Mouse (Mus musculus) spleen, adult 2 months (tissue): Measurements from ENCODE around the gene Ddx49. TPM values are rescaled to one million over a fixed set of nuclear protein-coding genes. Genes with fewer than 3 reads are reported as not detected.

Source experiments
- DNase-seq, 2 experiments: peaks; one replicate each; pipeline versions ENCODE4 v3.0.0 to v3.0.0-alpha.2; 2012 to 2021; ENCODE audit warnings: low spot score in 2 of 2, low read depth in 1 of 2
- H3K27ac ChIP-seq: fragments of 200-500 bp; 2 replicates; pipeline ENCODE4 v1.5.1; 2012; ENCODE audit warnings: low read length, inconsistent platforms; ENCODE audit not compliant: insufficient read depth
- H3K27me3 ChIP-seq: fragments of 200-500 bp; 2 replicates; pipeline ENCODE4 v1.6.1; 2012; ENCODE audit warnings: mild to moderate bottlenecking, moderate library complexity, low read length, inconsistent platforms; ENCODE audit not compliant: control insufficient read depth, insufficient read depth
- H3K36me3 ChIP-seq: fragments of 200-500 bp; 2 replicates; pipeline ENCODE4 v1.6.1; 2012; ENCODE audit warnings: mild to moderate bottlenecking, low read length, inconsistent platforms; ENCODE audit not compliant: control insufficient read depth, insufficient read depth
- H3K4me1 ChIP-seq: fragments of 200-500 bp; 2 replicates; pipeline ENCODE4 v1.6.1; 2011; ENCODE audit warnings: inconsistent platforms; ENCODE audit not compliant: control insufficient read depth, insufficient read depth, insufficient read length
- H3K4me3 ChIP-seq: fragments of 200-500 bp; 2 replicates; pipeline ENCODE4 v1.5.1; 2011; ENCODE audit warnings: mild to moderate bottlenecking, inconsistent platforms; ENCODE audit not compliant: insufficient read depth, insufficient read length; ENCODE audit errors: extremely low read depth
- CTCF ChIP-seq: fragments of 200-500 bp; IDR thresholded peaks from 2 replicates; pipeline ENCODE4 v1.5.1; 2011; ENCODE audit warnings: mild to moderate bottlenecking, inconsistent platforms; ENCODE audit not compliant: insufficient read depth, insufficient read length, insufficient replicate concordance; ENCODE audit errors: extremely low read depth
- WGBS: fragments of 180-500 bp; shearing (Covaris S2); methylation state at CpG from one replicate; pipeline ENCODE4 v1.1.7; 2018; 5-methylcytosine and 5-hydroxymethylcytosine counted together
- polyA plus RNA-seq: library from polyadenylated mRNA; depleted of rRNA; stranded (reverse); fragments of >200 nt; gene quantifications from 2 replicates; pipeline ENCODE4 v1.2.3, GENCODE M21; 2012; rRNA removed

The Ddx49 gene
- polyA plus RNA-seq, 1 experiment, result 37.4 TPM

- no peaks in the 10 kb centered on the region for H3K27me3 ChIP-seq
- no peaks in the 10 kb centered on the region for H3K4me1 ChIP-seq
- DNase-seq, result no peak
- no peak for TF ChIP-seq CTCF
- peaks cover 33% of the 10 kb centered on the region for H3K36me3 ChIP-seq
- H3K4me3 ChIP-seq, result no peak overlapping the region
- no peak overlapping the region for H3K27ac ChIP-seq
- 94% methylated on average over 6 of the region's 6 CpGs for WGBS
Observed at GRCm38 (mm10) chr8:70246622-70247021, 55.7 kb downstream of the Ddx49 start.

Other genes starting within 250 kb of the Ddx49 start
- gene Tm6sf2, start 229.6 kb downstream of the Ddx49 start, polyA plus RNA-seq, result 2.0 and 2.3 TPM in 2 replicates
- gene Hapln4, start 219.0 kb downstream of the Ddx49 start, polyA plus RNA-seq, result 0.28 and 0.36 TPM in 2 replicates
- 0.04 and 0.09 TPM in 2 replicates for gene Ncan, start 181.6 kb downstream of the Ddx49 start, polyA plus RNA-seq
- 14.0 and 16.4 TPM in 2 replicates for gene Nr2c2ap, start 171.2 kb downstream of the Ddx49 start, polyA plus RNA-seq
- 22.5 and 24.6 TPM in 2 replicates for gene Rfxank, start 163.3 kb downstream of the Ddx49 start, polyA plus RNA-seq
- 55.8 and 73.6 TPM in 2 replicates for gene Borcs8, start 163.0 kb downstream of the Ddx49 start, polyA plus RNA-seq
- 2.3 and 4.3 TPM in 2 replicates for gene Mef2b, start 162.8 kb downstream of the Ddx49 start, polyA plus RNA-seq
- gene Tmem161a, start 130.1 kb downstream of the Ddx49 start, polyA plus RNA-seq, result 59.9 and 76.8 TPM in 2 replicates
- 16.4 and 18.6 TPM in 2 replicates for gene Slc25a42, start 90.2 kb downstream of the Ddx49 start, polyA plus RNA-seq
- 38.3 and 40.0 TPM in 2 replicates for gene Sugp2, start 68.3 kb downstream of the Ddx49 start, polyA plus RNA-seq
- gene Armc6, start 68.0 kb downstream of the Ddx49 start, polyA plus RNA-seq, result 11.5 and 14.1 TPM in 2 replicates
- 28.1 and 34.7 TPM in 2 replicates for gene Homer3, start 19.7 kb downstream of the Ddx49 start, polyA plus RNA-seq
- gene Cope, start within 50 bp of the Ddx49 start, polyA plus RNA-seq, result 200 and 269 TPM in 2 replicates
- 0.52 and 0.61 TPM in 2 replicates for gene Cers1, start 13.3 kb upstream of the Ddx49 start, polyA plus RNA-seq
- 0.33 and 0.40 TPM in 2 replicates for gene Gdf1, start 27.3 kb upstream of the Ddx49 start, polyA plus RNA-seq
- 38.9 and 43.2 TPM in 2 replicates for gene Upf1, start 50.8 kb upstream of the Ddx49 start, polyA plus RNA-seq
- gene Comp, start 71.1 kb upstream of the Ddx49 start, polyA plus RNA-seq, result 0.46 and 0.56 TPM in 2 replicates
- gene Crtc1, start 137.1 kb upstream of the Ddx49 start, polyA plus RNA-seq, result 18.9 and 22.1 TPM in 2 replicates
- gene Klhl26, start 174.5 kb upstream of the Ddx49 start, polyA plus RNA-seq, result 21.8 and 30.9 TPM in 2 replicates
- 0.14 TPM in 1 of 2 replicates, not detected in the other for gene Tmem59l, start 184.9 kb upstream of the Ddx49 start, polyA plus RNA-seq
- 3.4 and 5.4 TPM in 2 replicates for gene Crlf1, start 190.7 kb upstream of the Ddx49 start, polyA plus RNA-seq
- gene Rex1bd, start 204.3 kb upstream of the Ddx49 start, polyA plus RNA-seq, result 86.2 and 132 TPM in 2 replicates
- gene Uba52, start 208.3 kb upstream of the Ddx49 start, polyA plus RNA-seq, result 611 and 613 TPM in 2 replicates
- 305 and 370 TPM in 2 replicates for gene Fkbp8, start 225.2 kb upstream of the Ddx49 start, polyA plus RNA-seq
- gene Kxd1, start 225.5 kb upstream of the Ddx49 start, polyA plus RNA-seq, result 50.2 and 52.0 TPM in 2 replicates
- 21.3 and 27.9 TPM in 2 replicates for gene Ell, start 237.0 kb upstream of the Ddx49 start, polyA plus RNA-seq